Mouse (Mus musculus): Measurements from ENCODE around the gene Fnip1. TPM values are rescaled to one million over a fixed set of nuclear protein-coding genes. Genes with fewer than 3 reads are reported as not detected.

The Fnip1 gene
- polyA plus RNA-seq, 1 experiment from 2014 or later: 10.6 TPM

- no peak for ATAC-seq (ENCODE audit: insufficient number of reproducible peaks, low FRiP score, low TSS enrichment, low read depth)
- Histone ChIP-seq H3K27me3 (no peaks in the 10 kb centered on the region), H3K4me1 (peaks cover 3% of the 10 kb centered on the region; the same call in 1 of the 2 replicates), H3K36me3 (no peaks in the 10 kb centered on the region), H3K4me2 (replicated peaks) (no peak overlapping the region), H3K27ac (replicated peaks) (no peak overlapping the region), H3K9ac (no peak overlapping the region), H3K9me3 (replicated peaks) (no peaks in the 10 kb centered on the region), H3K4me3 (replicated peaks) (no peak overlapping the region)
- WGBS: 74% methylated on average over 2 of the region's 2 CpGs
These were observed 117.0 kb downstream of the Fnip1 start for GRCm38 (mm10) chr11:54554970-54555369.

DNA sequence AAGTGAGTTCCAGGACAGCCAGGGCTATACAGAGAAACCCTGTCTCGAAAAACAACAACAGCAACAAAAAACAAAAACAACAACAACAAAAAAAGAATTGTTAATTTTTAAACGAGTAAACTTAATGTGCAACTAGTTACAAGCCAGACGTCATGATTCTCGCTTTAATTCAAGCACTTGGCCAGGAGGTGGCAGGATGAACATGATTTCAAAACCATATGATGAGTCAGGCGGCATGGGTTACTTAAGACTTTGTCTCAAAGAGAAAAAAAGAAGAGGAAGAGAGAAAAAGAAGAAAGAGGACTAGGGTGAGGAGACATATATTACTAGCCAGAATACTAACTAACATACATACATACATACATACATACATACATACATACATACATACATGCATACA, 124.8 kb downstream of the Fnip1 start:
- H3K4me1 ChIP-seq: no peaks in the 10 kb centered on the region
- ATAC-seq (ENCODE audit: insufficient number of reproducible peaks, low FRiP score, low TSS enrichment, low read depth): no peak
- H3K36me3 ChIP-seq: no peaks in the 10 kb centered on the region
- no peak overlapping the region for H3K9ac ChIP-seq
- no peaks in the 10 kb centered on the region for H3K27me3 ChIP-seq
- H3K4me3 ChIP-seq (replicated peaks): no peak overlapping the region
- H3K9me3 ChIP-seq (replicated peaks): no peaks in the 10 kb centered on the region
- WGBS: 78% methylated on average over 5 of the region's 5 CpGs
- no peak overlapping the region for H3K27ac ChIP-seq (replicated peaks)
- no peak overlapping the region for H3K4me2 ChIP-seq (replicated peaks)

Other genes starting within 250 kb of the Fnip1 start
- not detected in 2 replicates for gene Csf2, start 188.5 kb upstream of the Fnip1 start, polyA plus RNA-seq (2015; fragmentation: Nextera tagmentation; extraction: Ambion mirVana)
- not detected in 2 replicates for gene Il3, start 170.9 kb upstream of the Fnip1 start, polyA plus RNA-seq (2015; fragmentation: Nextera tagmentation; extraction: Ambion mirVana)
- gene Acsl6, start 134.4 kb upstream of the Fnip1 start, polyA plus RNA-seq (2015; fragmentation: Nextera tagmentation; extraction: Ambion mirVana): 2.7 and 5.7 TPM in 2 replicates
- gene Meikin, start 67.5 kb upstream of the Fnip1 start, polyA plus RNA-seq (2015; fragmentation: Nextera tagmentation; extraction: Ambion mirVana): not detected in 2 replicates
- gene Rapgef6, start 84.6 kb downstream of the Fnip1 start, polyA plus RNA-seq (2015; fragmentation: Nextera tagmentation; extraction: Ambion mirVana): 29.9 and 33.1 TPM in 2 replicates

All from embryonic facial prominence, embryonic 15.5 days (tissue).